Mouse (Mus musculus) R1 (cell line): ENCODE data around the gene Ccdc93.
A peak's percentile ranks its signal among the peaks of the same experiment; 100 is the strongest.

Experiments used
- DNase-seq: peaks from one replicate; pipeline ENCODE4 v3.0.0-alpha.2; 2018; ENCODE audit warnings: low read depth, low spot score

Ccdc93 gene

DNA sequence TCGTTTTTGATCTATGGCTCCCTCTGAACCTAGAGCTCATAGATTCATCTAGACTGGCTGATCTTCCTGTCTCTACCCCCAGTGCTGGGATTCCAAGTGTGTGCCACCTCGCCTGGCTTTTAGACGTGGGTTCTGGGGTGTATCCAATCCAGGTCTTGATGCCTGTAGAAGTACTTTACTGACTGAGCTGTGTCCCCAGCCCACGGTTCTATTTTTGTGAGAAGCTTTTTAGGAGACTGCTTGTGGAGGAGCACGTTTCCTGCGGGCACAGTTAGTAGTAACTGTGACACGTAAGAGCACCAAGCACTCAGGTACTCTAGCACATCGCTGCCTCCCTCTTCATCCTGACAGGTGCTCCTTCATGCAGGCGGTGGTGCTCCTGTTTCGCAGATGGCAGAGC lies 16.4 kb downstream of the Ccdc93 start:
- DNase-seq, result no peak

DNA sequence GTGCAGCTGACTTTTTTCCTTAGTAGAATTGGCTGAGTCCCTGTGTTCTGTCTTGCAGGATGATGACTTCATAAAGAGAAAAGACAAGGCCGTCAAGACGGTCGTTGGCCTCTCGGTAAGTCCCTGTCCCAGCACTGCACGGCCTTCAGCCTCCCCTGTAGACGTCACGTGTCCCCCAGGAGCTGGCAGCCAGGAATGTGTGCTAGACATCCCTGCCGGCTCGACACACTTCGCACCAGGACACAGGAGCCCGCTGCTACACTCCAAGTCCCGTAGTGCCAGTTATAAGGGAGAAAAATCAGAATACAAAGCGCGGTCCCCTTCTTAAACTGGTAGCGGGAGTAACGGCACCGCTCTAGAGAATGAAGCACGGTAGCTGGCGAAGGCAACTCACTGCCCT lies 17.3 kb downstream of the Ccdc93 start:
- DNase-seq, result no peak

DNA sequence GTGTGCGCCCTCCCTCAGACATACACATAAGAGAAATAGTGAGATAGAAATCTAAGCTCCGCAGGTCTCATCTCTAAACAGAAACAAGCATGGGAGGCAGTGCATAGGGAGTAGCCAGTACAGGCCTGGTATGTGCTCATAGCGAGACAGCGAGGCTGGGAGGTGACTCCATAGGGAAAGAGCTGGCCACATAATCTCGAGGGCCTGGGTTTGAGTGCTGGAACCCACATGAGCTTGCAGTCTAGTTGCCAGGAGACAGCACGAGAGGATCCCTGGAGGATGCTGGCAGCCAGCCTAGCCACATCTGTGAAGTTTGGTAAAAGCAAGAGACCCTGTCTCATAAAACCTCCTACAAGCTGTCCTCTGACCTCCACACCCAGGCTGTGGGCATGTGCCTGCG lies 20.2 kb downstream of the Ccdc93 start:
- no peak for DNase-seq

DNA sequence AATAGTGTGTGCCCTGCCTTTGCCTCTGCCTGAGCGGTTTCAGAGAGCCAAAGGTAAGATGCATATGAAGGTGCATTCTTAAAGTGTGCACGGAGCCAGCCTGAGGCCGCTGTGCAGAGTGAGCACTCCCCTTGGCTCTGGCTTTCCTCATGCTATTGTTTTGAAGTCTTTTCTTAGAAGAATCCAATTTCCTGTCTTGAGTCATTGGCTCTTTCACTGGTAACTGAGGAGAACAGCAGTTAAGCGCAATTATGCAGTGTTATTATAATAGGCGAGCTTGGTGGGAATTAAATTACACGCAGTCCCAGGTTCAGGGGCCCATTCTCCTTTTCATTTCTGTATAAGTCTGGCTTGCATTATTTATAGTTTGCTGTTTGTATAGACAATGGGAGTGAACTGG lies 21.6 kb downstream of the Ccdc93 start:
- DNase-seq, result no peak

DNA sequence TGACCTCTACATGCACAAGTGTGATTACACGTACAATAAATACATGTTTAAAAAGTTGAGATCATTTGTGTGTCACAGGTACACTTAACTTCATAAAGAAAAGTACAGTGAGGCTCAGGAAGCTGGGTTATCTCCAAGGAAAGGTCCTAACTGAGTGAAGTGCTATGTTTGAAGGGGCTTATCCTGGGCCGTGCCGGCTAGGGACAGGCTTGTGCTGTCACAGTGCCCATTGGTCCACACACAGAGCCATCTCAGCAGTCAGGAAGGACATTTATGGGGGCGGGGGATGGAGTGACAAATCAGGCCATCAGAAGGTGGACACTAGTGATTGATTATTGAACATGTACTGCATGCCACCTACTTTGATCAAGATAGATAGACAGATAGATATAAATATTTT lies 22.2 kb downstream of the Ccdc93 start:
- DNase-seq, result no peak

DNA sequence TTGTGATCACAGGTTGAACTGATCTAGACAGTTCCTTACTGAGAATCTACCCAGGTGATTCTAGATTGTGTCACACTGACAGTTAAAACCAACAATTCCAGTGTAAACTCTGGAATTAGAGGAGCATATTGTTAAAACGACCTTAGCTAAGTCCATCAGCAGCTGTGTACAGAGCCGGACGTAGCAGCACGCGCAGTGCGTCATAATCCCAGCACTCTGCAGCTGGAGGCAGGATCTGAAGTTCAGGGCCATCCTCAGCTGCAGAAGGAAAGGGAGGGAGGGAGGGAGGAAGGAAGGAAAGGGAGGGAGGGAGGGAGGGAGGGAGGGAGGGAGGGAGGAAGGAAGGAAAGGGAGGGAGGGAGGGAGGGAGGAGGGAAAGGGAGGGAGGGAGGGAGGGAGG lies 24.1 kb downstream of the Ccdc93 start:
- DNase-seq, result no peak

DNA sequence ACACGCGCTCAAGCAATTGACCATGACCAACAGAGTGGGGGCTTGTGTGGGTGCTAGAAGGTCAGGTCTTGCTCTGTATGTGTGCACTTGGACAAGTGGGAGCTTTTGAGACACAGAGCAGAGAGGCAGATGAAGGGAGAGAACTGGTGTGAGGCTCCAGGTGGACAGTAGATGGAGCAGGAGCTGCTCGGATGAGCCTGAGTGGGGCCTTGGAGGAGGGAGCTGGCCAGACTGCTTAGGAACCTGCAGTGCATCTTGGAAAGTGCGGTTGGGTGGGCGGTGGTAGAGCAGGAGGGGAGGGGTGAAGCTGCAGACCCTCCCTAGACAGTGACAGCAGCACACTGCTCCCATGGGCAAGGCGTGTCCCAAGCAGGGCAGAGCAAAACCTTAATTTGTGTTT lies 29.2 kb downstream of the Ccdc93 start:
- no peak for DNase-seq

DNA sequence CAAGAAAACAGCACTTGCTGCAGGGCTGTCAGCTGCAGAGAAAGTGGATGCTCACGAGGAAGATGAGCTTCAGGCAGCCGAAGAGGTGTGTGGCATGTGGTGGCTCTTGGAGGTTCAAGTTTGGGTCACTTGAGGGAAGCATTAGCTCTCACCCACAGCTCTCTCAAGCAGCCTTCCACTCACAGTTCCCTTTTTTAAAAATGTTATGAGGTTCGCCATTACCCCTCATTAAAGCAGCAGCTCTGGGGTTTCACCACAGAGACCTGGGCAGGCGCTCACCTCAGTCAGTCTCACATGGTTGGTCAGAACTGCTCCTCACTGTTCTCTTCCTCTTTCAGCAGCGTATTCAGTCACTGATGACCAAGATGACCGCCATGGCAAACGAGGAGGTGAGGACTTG lies 31.0 kb downstream of the Ccdc93 start:
- DNase-seq, result no peak

DNA sequence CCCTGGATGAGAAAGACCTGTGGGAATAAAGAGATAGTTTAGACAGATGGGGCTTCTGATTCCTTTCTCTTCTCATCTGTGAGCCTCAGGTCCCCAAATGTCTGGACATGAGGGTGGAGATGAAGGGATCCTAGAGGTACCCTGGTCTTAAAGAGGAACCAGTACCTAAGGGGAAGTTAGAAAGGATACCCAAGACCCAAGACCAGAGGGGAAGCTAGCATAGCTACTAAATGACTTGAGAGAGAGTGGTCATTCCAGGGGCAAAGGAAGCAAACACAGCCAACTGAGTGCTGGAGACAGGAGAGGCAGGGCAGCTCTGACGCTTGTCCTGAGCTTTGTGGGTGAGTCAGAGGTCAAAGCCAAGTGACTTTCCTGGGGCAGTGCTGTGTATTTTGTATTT lies 31.8 kb downstream of the Ccdc93 start:
- no peak for DNase-seq

DNA sequence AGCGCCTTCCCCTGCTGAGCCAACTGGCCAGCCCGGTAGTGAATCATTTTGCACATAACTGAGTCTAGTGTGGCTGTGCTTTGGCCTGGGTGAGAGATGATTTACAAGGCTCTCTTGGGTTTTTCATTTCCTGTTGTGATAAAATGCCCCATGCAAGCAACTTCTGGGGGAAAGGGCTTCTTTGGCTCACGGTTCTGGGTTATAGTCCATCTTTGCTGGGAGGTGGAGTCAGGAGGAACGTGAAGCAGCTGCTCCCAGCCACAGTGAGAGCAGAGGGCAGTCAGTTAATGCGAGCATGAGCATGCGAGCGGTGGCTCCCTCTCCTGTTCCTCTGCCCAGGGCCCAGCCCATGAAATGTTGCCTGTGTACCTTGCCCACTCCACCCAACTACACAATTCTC lies 33.0 kb downstream of the Ccdc93 start:
- no peak for DNase-seq

DNA sequence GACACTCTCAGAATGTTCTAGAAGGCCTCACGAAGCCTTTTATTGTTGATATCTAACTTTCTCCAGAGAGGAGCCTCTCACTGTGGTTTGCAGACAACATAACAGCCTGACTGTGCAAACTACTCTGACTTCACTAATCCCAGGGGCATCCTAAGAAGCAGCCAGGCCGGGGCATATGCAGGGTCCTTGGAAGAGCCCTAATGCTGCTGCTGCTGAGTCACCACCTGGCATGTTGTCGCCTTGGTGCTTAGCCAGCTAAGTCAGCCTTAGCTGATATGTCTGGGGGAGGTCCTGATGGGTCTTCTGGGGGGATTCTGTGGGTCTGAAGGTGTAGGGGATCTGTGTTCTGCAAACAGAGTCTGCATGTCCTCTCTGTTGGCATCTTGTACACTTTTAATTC lies 35.4 kb downstream of the Ccdc93 start:
- no peak for DNase-seq

DNA sequence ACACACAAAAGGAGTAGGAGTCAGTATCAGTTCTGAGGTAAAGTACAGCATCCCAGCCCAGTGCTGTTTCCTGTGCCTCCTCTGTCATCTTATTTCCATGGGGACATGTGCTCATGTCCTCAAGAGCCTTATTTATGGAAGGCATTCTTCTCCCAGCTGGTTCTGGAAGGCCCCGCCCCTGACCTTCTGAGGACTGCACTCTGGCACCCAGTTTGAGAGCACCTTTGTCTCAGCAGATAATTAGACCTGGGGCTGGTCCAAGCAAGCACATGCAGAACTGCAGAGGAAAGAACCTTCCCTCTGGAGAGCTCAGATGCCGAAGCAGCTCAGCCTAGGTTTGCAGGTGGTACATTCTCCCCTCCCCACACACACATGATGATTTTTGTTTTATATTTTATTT lies 37.4 kb downstream of the Ccdc93 start:
- DNase-seq, result no peak

DNA sequence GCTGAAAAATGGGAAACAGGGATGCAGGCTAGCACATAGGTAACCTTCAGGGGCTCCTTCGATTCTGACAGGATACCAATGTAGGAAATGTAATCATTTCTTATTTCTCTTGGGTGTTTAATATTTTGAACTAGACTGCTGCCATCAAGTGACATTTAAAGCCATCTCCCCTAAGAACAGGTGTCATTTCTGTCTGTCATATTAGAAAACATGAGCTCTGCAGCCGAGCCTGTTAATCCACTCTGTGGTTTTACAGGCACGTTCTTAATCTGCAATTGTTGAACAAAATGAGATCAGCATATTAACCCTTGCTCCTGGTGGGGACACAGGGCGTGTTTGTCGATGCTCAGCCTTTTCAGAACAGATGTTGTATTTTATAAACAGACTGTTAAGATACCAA lies 40.7 kb downstream of the Ccdc93 start:
- DNase-seq, result no peak

DNA sequence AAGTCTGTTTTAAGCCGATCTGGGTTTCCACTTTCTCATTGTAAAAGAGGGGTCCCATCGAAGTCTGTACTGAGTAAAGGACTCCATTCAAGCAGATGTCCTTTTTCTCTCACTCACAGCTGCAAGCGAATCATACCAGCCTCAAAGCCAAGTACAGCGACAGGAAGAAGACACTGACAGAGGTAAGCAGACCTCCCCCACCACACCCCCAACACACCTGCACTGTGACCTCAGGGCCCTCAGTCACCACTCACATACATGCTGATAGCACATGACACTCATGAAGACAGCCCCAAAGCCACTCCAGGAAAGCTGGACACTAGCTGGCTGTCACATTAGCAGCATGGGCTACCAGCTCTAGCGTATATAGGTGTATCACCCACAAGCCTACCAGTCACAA lies 46.9 kb downstream of the Ccdc93 start:
- no peak for DNase-seq

DNA sequence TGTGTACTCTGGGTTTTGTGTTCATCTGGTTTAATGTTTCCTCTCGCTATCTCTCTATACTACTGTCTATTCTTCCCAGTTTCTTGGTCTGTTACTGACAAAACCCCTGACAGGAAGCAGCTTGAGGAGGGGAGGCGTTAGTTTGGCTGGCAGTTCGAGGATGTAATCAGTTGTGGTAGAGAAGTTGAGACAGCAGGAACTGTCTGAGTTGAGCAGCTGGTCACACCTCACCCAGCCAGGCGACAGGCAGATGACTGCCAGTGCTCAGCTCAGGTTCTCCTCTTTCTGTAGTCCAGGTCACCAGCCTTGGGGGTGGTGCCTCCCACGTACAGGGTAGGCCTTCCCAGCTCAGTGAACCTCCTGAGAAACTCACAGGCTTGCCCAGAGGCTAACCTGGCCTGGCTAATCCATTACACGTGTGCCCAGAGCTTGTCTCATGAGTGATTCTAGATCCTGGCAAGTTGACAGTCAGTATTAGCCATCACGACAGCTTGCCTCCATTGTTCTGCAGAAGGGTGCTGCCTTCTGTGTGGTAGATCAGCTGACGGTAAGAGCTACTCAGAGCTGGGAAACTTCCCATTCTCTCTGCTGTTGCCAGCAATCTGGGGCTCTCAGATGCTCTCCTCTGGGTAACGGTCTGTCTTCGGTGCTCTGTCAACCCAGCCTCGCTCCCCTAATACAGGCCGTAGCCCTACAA lies 47.6 kb downstream of the Ccdc93 start:
- DNase-seq, result no peak

DNA sequence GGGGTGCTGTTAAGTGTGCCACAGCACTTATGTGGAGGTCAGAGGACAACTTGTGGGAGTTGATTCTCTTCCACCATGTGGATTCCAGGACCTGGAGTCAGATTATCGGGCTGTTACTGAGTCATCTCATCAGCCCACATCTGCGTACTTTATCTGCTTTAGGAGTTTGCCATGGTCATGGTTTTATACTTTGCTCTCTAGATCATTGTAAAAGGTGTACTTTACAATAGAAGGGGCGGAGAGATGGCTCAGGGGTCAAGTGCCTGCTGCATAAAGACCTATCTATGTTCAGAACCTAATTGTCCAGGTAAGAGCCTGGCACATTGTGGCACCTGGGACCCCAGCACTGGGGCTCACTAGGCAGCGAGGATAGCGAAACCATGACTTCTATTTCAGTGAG lies 48.6 kb downstream of the Ccdc93 start:
- DNase-seq, result no peak

DNA sequence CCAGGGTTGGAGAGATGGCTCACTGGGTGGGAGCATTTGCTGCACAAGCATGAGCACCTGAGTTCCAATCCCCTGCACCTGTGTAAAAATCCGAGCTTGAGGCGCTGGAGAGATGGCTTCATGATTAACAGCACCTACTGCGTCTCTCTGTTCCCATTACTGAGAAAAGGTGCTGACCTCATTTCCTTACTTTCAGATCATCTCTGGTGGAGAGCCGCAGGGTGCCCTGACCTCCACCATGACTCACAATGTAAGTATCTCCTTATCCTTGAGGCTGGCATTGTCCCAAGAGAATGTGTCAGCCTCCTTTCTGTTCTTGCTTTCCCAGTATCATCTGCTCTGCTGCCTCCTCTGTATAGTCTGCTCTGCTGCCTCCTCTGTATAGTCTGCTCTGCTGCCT lies 52.2 kb downstream of the Ccdc93 start:
- peak; percentile 20 for DNase-seq

DNA sequence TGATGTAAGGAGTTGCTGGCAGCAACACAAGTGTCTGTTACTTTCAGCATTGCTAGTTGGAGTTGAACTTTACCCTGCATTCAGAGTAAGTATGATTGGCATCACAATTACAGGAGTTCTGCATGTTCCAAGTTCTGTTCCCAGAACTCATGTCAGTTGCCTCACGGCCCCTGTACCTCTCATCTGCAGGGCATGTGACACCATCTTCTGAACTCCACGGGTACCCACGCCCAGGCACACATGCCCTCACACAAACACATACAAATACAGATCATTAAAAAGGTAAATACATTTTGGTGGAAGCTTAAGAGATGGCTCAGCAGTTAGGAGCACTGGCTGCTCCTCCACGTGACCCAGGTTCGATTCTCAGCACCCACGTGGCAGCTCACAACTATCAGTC lies 56.0 kb downstream of the Ccdc93 start:
- no peak for DNase-seq

DNA sequence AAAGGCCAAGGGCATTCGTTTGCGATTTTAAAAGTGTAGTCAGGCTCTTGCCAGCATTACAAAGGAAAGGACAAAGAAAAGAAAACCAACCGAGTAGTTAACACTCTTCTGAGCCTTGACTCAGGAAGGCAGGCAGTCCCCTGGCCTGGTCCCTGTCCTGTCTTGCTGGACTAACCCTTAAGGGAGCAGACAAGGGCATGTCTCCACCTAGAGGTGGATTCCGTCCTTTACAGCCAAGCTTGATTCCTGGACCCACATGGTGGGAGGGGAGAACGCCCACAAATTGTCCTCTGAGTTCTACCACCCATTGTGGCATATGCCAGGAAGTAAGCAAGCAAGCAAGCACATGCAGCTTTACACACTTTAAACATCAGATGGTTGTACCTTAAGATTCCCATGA lies 59.4 kb downstream of the Ccdc93 start:
- peak; percentile 52 for DNase-seq

DNA sequence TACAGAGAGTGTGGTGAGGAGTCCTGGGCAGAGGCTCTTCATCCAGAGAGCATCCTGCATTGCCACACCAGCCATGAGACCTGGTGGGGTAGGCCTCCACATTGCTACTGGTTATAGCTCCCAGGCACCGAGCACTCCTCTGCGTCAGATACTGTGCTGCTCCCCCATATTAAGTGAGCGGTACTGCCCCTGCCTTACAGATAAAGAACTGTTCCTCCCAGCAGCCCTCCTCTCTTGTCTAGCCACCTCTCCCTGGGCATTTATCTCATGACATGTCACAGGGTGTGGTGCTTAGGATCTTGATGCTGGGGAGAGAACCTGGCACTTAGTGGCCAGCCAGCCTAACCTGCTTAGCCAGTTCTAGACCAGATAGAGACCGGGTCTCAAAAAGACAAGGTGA lies 66.2 kb downstream of the Ccdc93 start:
- no peak for DNase-seq

DNA sequence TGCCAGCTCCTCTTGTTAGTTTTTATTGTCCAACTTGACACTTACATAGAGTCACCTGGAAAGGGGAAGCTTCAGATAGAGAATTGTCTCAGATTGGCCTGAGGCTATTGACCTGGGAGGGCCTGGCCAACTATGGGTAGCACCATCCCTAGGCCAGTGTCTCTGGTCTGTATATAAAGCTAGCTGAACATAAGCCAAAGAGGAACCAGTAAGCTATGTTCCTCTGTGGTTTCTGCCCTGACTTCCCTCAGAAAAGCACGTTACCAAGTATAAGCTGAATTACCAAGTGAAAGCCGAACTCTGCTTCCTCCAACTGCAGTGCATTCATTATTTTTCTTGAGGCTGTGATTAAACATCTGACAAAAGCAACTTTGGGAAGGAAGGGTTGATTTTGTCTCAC lies 77.9 kb downstream of the Ccdc93 start:
- DNase-seq, result no peak

DNA sequence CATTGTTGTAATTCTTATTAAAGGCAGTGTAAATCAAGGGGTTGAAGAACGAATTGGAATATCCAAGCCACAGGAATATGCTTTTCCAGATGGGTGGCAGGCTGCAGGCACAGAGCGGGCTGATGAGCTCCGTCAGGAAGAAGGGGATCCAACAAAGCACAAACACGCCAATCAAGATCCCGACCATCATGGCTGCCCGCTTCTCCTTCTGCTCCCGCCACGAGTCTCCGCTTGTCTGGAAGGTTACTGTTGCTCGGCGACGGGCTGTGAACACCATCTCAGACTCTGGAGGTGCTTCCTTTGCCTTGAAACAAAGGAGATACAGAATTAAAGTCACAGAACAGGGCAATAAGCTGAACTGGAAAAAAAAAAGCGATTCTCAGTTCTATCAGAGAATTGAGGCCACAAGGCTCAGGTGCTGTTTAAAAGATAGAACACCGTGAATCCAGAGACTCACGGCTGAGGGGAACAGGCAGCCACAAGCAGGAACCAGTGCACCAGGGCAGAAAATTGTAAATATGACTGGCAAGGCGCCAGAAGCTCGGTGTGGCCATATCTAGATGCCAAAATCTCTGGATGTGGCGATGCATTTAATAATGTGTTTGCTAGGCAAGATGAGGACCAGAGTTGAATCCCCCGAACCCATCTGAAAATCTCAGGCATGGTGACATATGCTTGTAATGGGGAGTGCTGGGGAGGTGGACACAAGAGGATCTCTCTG lies 79.7 kb downstream of the Ccdc93 start:
- peak; percentile 41 for DNase-seq

DNA sequence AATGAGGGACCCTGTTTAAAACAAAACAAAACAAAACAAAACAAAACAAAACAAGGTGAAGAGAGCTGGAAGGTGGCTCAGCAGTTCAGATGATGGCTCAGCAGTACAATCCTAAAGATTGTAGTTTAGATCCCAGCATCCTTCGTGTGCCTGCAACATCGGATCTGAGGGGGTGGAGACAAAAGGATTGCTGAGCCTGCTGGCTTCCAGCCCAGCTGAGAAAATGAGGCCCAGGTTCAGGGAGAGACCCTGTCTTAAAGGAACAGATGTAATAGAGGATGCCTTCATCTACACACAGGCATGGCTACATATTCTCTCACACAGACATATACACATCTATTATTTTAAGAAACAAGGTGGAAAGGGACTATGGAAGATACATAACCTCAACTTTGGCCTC lies 80.3 kb downstream of the Ccdc93 start:
- no peak for DNase-seq

DNA sequence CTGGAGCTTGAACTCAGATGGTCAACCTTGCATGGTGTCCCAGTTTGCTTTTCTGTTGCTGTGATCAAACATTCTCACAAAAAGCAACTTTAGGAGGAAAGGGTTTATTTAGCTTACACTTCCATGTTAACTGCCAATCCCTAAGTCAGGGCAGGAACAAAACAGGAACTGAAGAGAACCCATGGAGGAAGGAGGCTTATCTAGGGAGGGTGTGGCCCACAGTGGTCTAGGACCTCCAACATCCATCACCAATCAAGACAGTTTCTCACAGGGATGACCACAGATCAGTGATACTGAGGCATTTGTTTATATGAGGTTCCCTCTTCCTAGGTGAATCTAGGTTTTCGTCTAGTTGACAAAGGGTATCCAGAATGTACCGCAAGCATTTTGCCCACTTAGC lies 81.1 kb downstream of the Ccdc93 start:
- no peak for DNase-seq
